Mouse (Mus musculus) right cerebral cortex, adult 2 months (tissue): ENCODE results near the gene Arhgef17.

Experiments
- DNase-seq, 2 experiments: peaks; one replicate each; pipeline ENCODE4 v3.0.0; 2021 to 2022; ENCODE audit warnings: low spot score in 2 of 2

Gene Arhgef17

DNA sequence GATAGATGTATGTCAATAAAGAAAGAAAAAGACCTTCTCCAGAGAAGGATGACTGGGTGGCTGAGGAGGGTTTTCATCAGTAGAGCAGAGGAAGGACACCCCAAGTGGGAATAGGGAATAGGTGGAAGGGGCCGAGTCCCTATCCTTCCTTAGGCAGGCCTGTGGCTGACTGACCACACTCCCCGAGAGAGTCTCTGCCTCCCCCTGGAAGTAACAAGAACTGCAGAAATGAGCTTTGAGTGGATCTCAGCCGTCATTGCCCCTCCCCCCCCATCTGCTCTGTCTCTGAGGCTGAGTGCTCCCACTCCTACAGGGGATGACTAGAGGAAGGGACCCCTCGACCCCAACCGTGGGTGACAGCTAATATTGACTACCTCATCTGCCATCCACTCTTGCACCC is 9.3 kb upstream of the Arhgef17 start:
- DNase-seq, result no peak

DNA sequence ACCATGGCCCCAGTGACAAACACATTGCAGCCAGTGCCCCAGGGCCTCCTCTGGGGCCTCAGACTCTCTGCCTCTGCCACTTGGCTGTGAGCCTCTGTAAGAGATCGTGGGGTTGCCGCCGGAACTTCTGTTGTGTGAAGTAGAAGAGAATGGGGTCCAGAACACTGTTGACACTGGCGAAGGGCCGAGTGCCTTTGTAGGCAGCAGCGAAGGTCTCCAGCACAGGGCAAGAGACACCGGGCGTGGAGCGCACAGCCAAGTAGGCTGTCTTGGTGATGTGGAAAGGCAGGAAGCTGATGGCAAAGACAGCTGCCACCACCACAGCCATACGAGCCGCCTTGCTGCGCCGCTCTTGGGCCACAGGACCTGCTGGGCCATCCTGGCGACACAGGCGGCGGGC is 6.2 kb upstream of the Arhgef17 start:
- DNase-seq, result no peak

DNA sequence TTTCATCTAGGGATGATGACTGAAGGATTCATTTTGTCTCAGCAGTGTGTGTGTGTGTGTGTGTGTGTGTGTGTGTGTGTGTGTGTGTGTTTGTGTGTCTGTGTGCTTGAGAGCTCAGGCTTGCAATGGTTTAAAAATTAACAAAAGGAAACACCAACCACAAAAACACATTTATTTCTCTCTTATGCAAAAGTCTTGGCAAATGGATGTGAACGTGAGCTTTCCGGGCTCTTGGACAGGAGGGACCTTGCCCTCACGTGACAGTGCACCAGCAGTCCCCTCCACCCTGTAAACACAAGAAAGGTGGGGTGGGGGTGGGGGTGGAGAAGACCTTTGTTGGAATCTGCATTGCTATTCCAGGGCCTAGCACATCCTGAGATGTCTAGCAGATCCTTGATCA is 5.6 kb upstream of the Arhgef17 start:
- DNase-seq, result no peak

DNA sequence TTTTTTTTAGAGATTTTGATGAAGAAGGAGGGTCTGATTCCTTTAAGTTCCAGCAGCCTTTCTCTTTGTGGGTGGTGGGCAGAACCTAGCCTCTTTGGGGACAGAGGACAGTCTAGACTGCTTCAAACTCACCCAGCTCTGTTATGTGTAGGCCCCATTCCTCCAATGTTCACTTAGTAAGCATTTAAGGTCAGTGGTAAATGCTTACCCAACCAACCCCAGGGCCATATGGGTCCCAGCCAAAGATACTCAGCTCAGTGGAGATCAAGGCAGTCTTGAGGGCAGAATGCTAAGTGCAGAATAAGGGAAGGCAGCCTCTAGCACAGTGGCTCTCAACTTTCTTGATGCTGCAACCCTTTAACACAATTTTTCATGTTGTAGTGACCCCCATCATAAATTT is 1.6 kb upstream of the Arhgef17 start:
- no peak for DNase-seq

DNA sequence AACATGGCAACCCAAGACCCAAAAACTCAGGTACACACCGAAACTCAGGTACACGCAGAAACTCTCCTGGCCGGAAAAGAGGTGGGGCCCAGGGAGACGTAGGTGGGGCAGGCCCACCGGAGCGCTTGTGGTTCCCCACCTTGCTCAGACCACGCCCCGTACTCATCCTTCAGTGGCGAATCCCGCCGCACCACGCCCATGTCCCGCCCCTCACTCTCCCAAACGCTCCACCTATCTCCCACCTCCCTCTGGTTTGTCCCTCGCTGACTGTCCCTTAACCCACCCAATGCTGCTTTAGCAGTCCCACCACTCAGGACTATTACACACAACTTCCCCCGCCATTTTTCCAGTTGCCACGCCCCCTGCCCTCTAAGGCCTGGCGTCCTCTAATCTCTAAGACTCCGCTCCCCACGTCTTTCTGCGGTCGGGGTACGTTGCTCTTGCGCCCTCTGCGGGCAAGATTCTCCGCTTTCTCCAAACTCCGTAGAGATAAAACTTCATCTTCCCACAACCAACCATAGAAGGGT is 637 bp upstream of the Arhgef17 start:
- DNase-seq, result peak; percentile 74 to 78

DNA sequence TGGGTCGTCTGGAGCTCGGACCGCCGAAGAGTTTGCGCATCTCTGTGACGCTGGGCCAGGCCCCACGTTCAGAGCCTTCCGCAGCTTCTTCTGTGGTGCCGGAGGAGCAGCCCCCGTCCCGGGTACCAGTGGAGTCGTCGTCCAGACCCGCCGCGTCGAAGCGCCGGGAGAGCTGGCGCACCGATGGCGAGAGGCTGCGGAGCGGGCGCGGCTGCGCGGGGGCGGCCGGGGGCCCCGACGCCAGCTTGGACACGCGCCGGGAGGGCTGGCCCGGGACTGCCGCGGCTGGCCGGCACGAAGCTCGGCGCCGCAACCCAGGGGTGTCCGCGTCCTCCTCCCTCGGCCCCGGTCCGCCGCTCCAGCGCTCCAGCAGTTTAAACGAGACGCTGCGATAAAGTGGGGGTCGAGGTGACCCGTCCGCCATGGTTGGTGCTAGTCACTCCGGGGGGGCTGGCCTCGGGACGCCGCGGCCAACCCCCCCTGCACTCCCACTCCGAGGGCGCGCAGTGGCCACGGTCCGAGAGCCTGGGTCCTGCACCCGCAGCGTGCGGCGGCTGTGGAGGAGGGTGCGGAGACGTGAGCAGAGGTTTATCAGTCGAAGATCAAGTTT is 486 bp downstream of the Arhgef17 start:
- DNase-seq, result no peak

DNA sequence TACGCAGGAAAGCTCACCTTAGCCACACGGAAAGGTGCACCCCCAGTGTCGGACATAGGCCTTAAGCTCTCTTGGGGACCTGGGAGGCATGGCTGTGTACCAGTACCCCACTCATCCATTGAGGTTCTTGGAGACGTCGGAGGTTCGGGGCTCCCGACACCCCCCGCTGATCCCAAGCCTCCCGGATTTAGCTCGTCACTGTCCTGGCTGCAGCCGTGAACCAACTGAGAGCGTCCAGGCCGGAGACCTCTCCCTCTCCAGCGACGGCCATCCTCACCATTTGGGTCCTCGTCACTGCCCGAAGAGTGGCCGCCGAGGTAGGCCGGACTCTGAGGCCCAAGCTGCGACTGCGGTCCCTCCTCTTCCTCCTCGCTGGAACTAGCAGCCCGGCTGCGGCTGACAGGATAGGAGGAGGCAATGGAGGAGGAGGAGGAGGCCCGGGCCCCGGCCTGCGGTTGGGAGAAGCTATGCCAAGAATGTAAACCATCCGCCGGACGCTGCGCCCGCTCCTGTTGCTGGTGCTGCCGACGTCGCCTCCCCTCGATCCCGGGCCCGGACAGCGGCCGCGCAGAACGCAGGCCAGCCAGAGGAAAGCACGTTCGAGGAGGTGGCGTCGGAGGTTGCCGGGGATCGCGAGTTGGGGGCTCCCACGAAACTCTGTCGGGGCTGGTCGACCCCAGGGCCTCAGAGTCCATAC is 1.1 kb downstream of the Arhgef17 start:
- no peak for DNase-seq

DNA sequence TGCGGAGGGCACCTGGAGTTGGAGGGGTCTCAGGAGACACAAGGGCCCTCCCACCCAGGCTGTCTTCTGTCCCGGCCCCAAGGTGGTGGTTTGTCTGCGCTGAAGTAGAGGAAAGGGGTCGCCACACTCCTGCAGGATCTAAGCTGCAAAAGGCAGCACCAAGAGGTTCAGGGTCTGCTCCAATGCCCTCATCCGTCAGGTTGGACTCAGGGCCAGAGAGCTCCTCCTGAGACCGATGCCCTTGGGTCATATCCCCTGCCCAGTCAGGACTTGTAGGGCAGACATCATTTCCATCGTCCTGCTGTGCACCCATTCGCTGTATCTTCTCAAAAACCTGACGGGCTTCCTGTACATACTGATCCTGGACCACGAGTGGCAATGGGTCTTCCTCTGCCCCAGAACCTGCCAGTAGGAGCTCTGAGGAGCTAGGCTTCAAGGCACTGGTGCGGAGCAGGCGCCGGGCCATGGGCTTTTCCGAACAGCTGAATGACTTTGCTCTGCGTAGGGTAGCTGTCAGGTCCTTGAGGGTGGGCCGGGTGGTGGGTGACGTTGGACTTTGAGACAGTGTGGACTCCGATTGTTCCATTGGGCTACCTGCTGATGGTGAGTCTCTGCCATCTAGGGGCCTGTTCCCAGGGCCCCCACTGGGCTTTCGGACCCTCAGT is 2.1 kb downstream of the Arhgef17 start:
- no peak for DNase-seq

DNA sequence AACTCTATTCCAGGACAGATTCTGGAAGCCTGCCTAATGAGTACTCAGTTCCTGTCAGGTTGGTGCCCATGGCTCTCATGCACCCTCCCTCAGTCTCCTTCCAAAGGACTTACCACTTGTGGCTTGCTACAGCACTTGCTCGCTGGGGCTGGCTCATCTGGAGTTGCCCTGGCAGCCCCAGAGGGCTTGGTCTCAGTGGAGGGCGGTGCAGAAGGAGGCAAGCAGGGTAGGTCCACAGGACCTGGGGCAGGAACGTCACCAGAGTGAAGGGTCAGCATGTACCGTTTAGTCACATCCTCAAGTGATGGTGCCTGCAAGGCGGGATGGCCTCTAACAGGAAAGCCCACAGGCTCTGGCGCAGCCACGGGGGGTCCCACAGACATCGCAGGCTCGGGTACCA is 3.5 kb downstream of the Arhgef17 start:
- DNase-seq, result no peak

DNA sequence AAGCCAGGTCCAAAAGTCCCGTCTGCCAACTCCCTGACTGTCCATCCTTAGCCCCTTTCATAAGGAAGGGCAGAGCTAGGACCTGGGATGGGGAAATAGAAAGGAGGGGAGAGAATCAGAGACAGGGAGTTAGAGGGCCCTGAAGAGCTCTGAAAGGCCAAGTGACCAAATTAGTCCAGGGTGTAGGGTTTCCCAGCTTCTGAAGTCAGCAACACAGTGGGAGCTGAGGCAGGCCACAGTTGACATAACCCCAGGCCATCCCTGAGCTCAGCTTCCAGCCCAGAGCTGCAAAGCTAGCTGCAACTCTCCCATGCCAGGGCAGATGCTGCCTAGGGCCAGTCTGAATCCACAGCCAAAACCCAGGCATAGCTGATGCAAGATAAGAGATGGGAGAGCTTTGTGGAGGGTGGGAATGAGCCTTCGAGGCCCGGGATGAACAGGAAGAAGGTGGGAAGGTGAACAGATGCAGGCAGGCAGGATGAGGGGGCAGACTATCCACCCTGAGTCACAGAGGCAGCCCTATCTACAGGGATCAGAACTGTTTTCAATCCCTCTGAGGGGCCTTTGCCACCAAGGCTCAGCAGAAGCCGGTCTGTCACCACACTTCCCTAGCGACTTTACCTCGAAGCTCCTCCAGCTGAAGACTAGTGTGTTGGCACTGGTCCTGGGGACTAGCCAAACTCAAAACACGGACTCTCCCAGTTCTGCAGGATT is 4.5 kb downstream of the Arhgef17 start:
- DNase-seq, result no peak

DNA sequence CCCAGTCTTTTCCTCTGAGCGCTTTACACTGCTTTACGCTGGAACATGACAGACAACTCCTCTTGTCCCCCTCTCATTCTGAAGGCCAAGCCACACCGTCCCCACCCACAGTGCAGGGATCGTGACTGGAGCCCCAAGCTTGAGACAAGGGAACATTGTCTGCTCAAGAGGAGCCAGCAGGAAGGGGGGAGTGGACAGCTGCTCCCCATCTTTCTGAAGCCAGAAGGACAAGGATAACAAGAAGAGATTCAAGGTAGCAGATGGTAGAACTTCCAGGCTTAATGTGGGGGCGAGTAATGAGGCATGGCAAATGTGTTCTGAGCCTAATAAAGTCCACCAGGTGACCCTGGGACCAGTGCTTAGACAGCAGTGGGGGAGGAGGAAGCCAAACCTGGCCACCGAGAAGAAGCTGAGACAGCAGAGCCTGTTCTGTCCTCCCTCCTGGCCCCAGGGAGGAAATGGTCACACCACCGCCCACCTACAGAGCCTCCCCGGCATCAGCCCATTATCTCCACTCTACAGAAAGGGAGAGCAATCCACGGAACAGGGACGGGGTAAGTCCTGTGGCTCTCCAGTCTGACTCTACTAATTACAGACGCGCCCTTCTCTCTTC is 5.5 kb downstream of the Arhgef17 start:
- DNase-seq, result peak; percentile 58 to 68

DNA sequence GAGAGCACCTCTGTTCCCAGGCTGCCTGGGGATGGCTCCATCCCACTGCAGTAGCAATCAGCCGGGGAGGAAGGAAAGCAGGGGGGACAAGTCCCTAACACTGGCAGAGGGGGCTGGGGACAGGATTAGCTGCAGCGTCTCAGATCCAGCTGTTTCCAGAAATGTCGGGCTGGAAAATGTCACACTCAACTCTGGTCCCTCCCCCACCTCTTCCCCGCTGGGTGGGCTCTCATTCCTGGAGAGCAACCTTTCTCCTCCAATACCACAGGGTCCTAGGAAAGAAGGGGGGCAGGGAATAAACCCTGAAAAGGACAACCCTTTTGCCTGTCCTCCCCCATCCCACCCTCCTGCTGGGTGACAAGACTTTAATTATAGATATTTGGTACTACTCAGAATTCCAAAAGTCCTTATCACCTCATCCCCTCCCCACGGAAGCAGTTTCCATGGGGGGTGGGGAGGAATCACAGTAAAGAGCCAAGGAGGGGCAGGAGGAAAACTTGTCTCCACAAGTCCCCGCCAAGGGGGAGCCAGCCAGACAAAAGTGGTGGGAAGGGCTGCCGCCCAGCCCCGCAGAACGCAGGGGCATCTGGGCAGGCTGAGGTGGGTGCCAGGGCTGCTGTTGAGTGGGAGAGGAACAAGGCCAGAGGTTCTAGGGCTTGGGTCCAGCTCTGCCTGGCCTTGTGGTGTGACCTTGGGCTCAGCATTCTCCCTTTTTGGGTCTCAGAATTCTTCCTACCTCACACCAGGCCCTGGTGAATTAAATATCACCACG is 7.0 kb downstream of the Arhgef17 start:
- DNase-seq, result no peak

DNA sequence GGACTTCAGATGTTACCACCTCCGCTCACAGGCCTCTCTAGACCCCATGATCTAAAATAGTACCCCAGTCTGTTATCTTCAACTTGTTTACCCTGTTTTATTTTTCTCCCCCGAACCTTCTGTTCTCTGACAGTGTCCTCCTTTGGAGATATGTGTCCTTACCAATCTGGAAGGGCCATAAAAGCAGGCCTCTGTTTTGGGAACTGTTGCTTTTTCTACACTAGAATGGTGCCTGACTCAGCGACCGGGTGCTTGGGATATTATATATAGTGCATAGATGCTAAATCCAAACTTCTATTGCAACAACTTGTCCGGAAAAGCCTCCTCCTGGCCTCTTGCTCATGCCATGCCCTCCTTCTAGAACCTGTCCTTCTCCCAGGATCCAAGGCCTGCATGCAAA is 7.7 kb downstream of the Arhgef17 start:
- no peak for DNase-seq

DNA sequence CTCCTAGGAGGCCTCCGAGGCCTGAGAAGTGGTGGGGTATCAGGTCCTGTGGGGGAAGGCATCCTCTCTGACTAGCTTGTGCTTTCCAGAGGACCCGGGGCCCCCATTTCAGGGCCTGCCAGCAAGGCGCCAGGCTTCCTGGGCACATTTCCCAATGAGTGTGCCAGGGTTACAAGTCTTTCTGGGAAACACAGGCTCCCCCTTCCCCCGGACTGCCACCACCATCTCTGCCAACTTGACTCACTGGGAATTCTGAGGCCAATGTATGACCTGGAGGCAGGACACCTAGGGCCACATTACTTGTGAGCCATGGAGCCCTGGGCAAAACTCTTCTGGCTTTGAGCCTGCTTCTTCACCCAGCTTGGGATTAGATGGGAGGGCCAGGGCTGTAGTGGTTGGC is 9.0 kb downstream of the Arhgef17 start:
- no peak for DNase-seq

DNA sequence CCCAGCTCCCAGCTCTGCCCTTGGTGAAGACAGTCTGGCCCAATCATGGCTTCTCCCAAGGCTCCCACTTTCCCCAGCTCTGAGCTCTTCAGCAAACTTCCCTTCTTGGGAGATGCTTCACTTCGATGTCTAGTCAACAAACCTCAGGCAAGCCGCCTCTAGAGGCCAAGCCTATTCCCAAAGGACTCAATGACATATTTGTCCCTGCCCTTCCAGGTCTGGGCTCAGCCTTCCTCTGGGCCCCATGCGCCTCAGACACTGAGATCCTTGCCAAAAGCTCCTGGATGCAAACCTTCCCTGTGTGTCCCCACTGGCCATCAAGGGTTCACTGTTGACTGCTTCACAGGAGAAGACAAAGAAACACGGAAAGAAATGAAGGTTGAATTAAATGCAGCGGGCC is 10.6 kb downstream of the Arhgef17 start:
- DNase-seq, result no peak

DNA sequence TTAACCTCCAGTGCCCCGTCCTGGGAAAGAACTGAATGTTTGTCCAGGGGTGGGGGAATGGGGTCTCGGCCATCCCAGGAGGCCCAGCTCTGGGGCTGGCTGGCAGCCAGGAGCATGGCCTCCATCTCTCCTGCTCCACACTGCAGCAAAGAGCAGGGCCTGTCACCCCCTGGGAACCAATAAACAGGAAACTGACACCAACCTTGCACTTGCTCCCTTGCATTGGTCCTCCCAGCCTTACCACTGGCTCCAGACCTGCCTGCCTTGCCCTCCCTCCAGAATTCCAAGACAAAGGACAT is 12.1 kb downstream of the Arhgef17 start:
- no peak for DNase-seq

DNA sequence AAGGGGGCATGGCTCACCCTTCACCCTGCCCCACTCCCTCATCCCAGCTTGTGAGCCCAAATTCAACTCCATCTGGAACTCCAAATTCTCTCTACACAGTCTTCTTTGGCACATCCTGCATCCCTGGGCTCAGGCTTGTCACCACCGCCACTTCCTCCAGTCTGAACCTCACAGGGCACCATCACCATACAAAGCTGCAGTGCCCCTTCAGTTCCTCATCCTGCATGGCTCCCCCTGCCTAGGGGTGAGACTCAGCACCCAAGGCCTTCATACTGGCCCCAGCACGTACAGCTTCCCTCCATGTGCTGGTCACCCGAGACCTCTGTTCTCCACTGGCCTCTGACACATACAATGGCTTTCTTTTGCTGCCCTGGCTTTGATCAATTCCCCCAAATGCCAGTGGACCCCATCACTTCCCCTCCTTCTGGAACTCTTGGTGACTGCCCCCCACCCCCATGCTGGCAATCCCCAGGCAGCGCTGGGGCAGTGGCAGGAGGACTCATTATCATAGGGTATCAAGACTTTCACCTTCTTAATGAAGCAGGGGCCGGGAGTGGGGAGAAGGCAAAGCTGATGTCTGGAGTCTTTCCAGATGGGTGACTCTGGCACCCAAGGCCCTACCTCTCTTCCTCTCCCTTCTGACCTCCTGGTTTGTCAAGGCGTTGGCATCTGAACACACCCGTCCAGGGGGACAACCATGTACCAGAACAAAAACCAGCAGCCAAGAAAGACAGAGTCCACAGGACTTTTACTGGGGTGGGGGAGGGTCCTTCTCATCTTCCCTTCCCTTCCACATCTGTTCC is 12.7 kb downstream of the Arhgef17 start:
- DNase-seq, result no peak

DNA sequence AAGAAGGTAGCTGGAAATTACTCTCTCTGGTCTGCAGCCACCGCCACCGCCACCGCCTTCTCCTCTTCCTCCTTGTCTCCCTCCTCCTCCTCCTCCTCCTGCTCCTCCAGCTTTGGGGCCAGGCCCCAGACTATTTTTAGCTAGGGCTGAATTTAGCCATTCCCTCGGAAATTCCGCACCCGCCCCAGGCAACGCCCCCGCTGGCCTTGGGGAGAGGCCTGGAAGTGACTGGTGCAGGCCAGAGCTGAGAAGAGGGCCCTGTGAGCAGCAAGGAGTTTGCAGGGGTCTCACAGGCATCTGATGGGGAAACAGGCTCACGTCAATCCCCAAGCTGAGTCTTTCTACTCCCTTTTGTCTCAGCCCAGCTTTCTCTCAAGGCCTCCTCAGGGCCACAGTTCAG is 13.7 kb downstream of the Arhgef17 start:
- DNase-seq, result peak in 1 of 2 experiments; percentile 39

DNA sequence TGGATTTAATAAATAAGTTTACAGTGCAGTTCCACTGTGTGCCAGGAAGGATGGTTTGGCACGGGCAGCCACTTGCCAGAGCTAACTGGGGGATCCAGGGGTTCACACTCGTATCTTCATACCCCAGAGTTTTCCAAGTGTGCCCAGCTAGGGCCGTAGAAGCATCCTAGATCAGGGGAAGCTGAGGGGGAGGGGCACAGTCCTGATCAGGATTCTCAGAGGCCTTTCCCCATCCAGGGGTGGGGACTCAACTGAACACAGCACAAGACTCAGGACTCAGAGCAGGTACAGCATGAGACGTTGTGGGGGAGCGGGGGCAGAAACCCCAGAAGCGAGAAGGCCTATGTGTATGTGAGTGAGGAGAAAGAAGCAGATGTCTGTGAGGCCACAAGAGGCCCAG is 14.2 kb downstream of the Arhgef17 start:
- DNase-seq, result no peak

DNA sequence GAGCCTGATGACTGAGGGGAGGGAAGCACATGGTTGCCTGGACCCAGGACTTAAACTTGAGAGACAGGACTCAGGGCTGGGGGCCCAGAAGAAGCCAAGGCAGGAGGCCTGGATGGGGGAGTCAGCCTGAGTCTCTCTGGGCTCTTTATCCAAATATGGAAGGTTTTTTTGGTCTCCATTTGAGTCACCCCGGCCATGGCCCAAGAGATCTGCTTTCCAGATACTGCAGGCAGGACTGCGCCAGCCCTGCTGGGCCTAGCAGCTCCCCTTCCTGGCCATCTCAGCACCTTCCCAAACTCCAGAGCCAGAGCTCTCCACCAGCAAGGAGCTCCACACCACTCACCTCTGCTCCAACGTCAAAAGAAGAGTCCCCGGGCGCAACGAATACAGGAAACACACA is 15.4 kb downstream of the Arhgef17 start:
- no peak for DNase-seq

DNA sequence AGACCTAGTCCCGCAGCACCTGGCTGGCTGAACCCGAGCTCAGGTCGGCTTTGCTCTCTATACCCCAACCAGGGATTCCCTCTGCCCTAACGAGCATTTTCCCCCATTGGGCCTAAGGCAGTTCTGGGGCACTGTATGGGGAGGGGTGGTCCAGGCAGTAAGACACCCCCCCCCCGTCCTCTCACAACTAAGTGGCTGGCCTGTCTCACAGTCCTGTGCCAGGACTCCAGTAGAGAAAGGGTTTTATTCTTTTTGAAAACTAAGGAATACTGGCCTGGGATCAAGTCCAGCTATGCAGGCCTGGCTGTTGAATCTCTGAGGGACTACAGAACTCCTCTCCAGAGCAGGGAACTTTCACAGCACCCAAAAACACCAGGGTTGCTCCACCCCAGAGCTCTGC is 16.7 kb downstream of the Arhgef17 start:
- no peak for DNase-seq
